Mouse (Mus musculus) forebrain, embryonic 16.5 days (tissue): Measurements from ENCODE around the gene Pik3cb. TPM values are rescaled to one million over a fixed set of nuclear protein-coding genes. Genes with fewer than 3 reads are reported as not detected.

Experiments used
- ATAC-seq: fragments of 200-750 bp; cut with Nextera tagmentation; 2 replicates; pipeline ENCODE4 v1.8.0; 2017; ENCODE audit warnings: mild to moderate bottlenecking, moderate library complexity
- H3K27ac ChIP-seq: fragments of 300-500 bp; sonication (generic); 2 replicates; pipeline ENCODE4 v1.5.1; 2014; ENCODE audit warnings: low read length, control low read depth
- H3K27me3 ChIP-seq: fragments of 300-500 bp; sonication (generic); replicated peaks from 2 replicates; pipeline ENCODE4 v1.6.1; 2014; ENCODE audit warnings: low read length; ENCODE audit not compliant: control insufficient read depth, insufficient read depth
- H3K36me3 ChIP-seq: fragments of 300-500 bp; sonication (generic); 2 replicates; pipeline ENCODE4 v1.6.1; 2014; ENCODE audit not compliant: control insufficient read depth, insufficient read depth
- H3K4me1 ChIP-seq: fragments of 300-500 bp; sonication (generic); replicated peaks from 2 replicates; pipeline ENCODE4 v1.6.1; 2014; ENCODE audit warnings: low read length; ENCODE audit not compliant: control insufficient read depth, insufficient read depth
- H3K4me2 ChIP-seq: fragments of 300-500 bp; sonication (generic); 2 replicates; pipeline ENCODE4 v1.6.1; 2014; ENCODE audit warnings: mild to moderate bottlenecking, low read length, control low read depth
- H3K4me3 ChIP-seq: fragments of 300-500 bp; sonication (generic); replicated peaks from 2 replicates; pipeline ENCODE4 v1.5.1; 2014; ENCODE audit warnings: mild to moderate bottlenecking, low read length, control low read depth
- H3K9ac ChIP-seq: fragments of 300-500 bp; sonication (generic); replicated peaks from 2 replicates; pipeline ENCODE4 v1.6.1; 2014; ENCODE audit warnings: low read depth, low read length, control low read depth
- H3K9me3 ChIP-seq: fragments of 300-500 bp; sonication (generic); 2 replicates; pipeline ENCODE4 v1.6.1; 2016; ENCODE audit warnings: low read length; ENCODE audit not compliant: control insufficient read depth
- WGBS: fragments of 180-500 bp; shearing (Covaris S2); extraction: QIAGEN DNeasy Blood & Tissue Kit; methylation state at CpG from one replicate; pipeline ENCODE4 v1.1.7; 2014; 5-methylcytosine and 5-hydroxymethylcytosine counted together
- polyA plus RNA-seq: library from polyadenylated mRNA; unstranded; fragments of >200 nt; fragmentation: Nextera tagmentation; extraction: Ambion mirVana; gene quantifications from 2 replicates; pipeline ENCODE4 v1.2.1, GENCODE M21; 2015

The Pik3cb gene
- polyA plus RNA-seq, 1 experiment from 2014 or later, result 3.2 TPM

DNA sequence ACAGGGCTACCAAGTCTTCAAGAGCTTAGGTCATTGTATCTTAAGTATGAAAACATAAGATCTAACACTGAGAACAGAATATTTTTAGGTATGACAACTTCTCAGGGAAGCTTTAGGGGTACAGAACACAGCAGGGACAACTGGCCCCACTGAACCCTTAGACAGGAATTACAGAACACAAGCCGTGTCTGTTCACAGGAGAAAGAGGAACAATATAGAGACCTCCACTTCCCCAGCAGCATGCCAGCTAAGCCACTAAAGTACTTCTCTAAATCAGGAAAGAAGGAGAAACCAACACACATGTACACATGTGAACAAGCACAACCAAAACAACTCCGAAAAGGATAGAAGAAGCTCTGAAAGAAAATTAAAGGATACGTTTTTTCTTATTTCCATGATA, 30.8 kb downstream of the Pik3cb start:
- 78% methylated on average over 3 of the region's 3 CpGs for WGBS
- ATAC-seq, result no peak
- Histone ChIP-seq H3K4me1 (peaks cover 16% of the 10 kb centered on the region), H3K9me3 (no peaks in the 10 kb centered on the region), H3K4me3 (no peak overlapping the region), H3K9ac (no peak overlapping the region), H3K4me2 (no peak overlapping the region), H3K27ac (no peak overlapping the region), H3K27me3 (no peaks in the 10 kb centered on the region), H3K36me3 (no peaks in the 10 kb centered on the region)

DNA sequence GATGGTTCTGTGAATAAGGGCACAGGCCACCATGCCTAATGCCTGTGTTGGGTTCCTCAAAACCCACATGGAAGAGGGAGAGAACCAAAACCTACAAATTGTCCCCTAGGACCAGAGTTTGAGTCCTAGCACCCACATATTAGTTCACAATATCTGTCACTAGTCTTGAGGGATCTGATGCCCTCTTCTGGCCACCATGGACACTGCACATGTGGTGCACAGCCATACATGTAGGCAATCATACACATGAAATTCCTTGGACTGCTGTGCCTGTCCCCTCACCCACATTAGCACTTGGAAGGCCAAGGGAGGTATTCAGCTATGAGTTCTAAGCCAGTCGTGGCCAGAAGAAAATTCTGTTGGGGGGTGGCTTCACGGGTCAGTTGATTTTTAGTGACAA, 36.0 kb downstream of the Pik3cb start:
- H3K4me2 ChIP-seq, result no peak overlapping the region
- no peak for ATAC-seq
- H3K36me3 ChIP-seq, result peaks cover 4% of the 10 kb centered on the region; the same call in 1 of the 2 replicates
- no peaks in the 10 kb centered on the region for H3K4me1 ChIP-seq
- no peak overlapping the region for H3K4me3 ChIP-seq
- no peaks in the 10 kb centered on the region for H3K9me3 ChIP-seq
- WGBS, result 94% methylated on average over 2 of the region's 2 CpGs
- no peak overlapping the region for H3K9ac ChIP-seq
- no peaks in the 10 kb centered on the region for H3K27me3 ChIP-seq
- H3K27ac ChIP-seq, result no peak overlapping the region

DNA sequence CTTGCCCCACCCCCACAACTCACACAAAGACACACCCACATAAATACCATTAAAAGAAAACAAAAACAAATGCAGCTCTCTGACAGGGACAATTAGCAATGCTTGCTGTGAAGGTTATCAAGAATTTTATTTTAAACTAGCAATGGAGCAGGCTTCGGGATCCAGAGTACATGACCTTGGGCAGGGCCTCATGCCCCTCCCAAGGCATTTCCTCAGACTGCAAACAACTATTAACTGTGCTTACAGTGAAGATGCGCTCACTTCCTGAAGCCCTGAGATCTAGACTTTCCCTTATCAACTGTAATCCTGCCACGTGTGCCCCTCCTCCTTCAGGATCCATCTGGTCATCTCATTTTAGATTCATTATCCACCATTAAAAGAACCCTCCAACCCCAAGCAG, 36.6 kb downstream of the Pik3cb start:
- Histone ChIP-seq H3K36me3 (peaks cover 4% of the 10 kb centered on the region; the same call in 1 of the 2 replicates), H3K4me3 (no peak overlapping the region), H3K4me1 (no peaks in the 10 kb centered on the region), H3K9ac (no peak overlapping the region), H3K4me2 (no peak overlapping the region), H3K9me3 (no peaks in the 10 kb centered on the region), H3K27me3 (no peaks in the 10 kb centered on the region), H3K27ac (no peak overlapping the region)
- 86% methylated on average over 3 of the region's 3 CpGs for WGBS
- no peak for ATAC-seq

DNA sequence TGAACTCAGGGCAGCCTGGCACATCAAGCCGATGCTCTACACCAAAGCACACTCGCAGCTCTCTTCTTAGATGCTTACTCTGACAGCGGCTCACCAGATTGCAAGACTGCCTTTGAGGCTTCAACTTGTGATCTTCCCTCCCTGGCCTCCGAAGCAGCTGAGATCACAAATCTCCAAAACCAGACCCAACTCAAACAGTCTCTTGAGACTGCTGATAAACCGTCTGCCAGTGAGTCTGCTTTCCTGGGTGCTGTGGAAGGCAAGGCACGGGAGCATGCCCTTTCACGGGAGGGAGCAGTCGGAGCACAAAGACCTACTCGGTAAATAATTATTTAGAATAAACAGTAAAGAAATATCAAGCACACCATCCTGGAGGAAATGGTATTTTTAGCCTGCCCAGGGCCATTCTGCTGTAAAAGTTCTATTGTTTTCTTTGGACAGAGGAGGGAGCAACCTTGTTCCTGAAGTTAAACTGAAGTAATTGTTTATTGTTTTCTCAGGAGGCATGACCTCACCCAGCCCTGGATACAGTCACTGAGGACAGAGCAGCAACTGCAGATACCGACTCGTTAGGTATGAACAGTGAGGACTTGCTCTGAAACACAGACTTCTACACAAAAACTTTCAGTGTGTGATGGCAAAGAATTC, 41.8 kb downstream of the Pik3cb start:
- Histone ChIP-seq H3K4me3 (no peak overlapping the region), H3K27me3 (no peaks in the 10 kb centered on the region), H3K36me3 (0 out of 2 replicates have a peak, but pooled peaks cover 2% of the 10 kb centered on the region), H3K27ac (no peak overlapping the region), H3K4me1 (no peaks in the 10 kb centered on the region), H3K9me3 (no peaks in the 10 kb centered on the region), H3K4me2 (no peak overlapping the region), H3K9ac (no peak overlapping the region)
- 54% methylated on average over 11 of the region's 11 CpGs for WGBS
- ATAC-seq, result no peak

DNA sequence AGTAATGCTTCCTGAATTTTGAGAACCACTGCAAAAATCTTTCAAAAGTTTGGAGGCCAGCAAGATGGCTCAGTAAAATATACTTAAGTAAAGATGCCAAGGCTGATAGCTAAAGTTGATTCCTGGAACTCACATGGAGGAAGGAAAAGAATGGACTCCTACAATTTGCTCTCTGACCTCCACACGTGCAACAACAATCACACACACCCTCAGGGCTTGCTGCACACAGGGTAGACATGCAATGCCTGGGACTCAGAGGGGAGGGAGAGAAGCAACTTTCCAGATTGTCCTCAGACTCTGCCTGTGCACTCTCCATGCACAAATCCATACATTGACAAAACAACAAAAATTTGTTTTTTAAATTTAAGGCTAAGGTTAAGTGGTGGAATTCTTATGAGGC, 42.8 kb downstream of the Pik3cb start:
- H3K36me3 ChIP-seq, result 0 out of 2 replicates have a peak, but pooled peaks cover 2% of the 10 kb centered on the region
- no peak overlapping the region for H3K27ac ChIP-seq
- no peak overlapping the region for H3K9ac ChIP-seq
- no peak for ATAC-seq
- 68% methylated on average over 1 of the region's 1 CpGs for WGBS
- H3K27me3 ChIP-seq, result no peaks in the 10 kb centered on the region
- H3K4me1 ChIP-seq, result no peaks in the 10 kb centered on the region
- H3K9me3 ChIP-seq, result no peaks in the 10 kb centered on the region
- H3K4me3 ChIP-seq, result no peak overlapping the region
- no peak overlapping the region for H3K4me2 ChIP-seq

DNA sequence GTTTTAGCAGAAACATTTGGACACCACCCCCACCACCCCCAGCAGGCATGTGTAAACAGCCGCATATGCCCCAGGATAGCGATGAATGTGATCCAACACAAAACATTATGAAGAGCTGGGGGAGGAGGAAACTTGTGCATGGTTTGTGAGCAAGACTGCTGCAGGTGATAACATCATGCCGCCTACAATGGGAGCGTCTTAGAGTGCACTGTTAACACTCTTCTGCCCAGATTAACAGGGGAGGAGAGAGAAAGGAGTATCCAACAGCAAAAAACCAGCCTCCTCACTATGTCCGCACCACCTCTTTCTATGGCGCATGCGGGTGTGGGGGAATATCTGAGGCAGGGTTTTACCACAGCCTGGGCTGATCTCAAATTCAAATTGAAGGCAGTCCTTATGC, 45.2 kb downstream of the Pik3cb start:
- no peak overlapping the region for H3K27ac ChIP-seq
- 86% methylated on average over 7 of the region's 7 CpGs for WGBS

DNA sequence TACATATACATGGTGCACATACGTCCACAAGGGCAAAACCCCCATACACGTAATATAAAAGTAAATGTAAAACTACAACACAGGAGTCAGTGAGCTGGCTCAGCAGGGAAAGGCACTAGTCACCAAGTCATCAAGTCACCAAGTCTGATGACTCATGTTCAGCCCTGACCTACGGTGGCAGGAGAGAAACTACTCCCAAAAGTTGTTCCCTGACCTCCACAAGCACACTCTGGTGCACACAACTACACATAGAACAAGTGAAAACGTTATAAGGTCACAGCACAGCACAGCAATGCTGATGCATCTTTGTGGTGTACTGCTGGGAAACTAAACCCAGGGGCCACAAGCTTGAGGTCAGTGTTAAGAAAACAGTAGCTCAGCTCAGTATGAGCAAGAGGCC, 49.9 kb downstream of the Pik3cb start:
- no peak overlapping the region for H3K4me2 ChIP-seq
- H3K36me3 ChIP-seq, result no peaks in the 10 kb centered on the region
- no peak overlapping the region for H3K4me3 ChIP-seq
- ATAC-seq, result no peak
- H3K27me3 ChIP-seq, result no peaks in the 10 kb centered on the region
- H3K9me3 ChIP-seq, result no peaks in the 10 kb centered on the region
- no peak overlapping the region for H3K27ac ChIP-seq
- 88% methylated on average over 4 of the region's 4 CpGs for WGBS
- no peak overlapping the region for H3K9ac ChIP-seq
- H3K4me1 ChIP-seq, result 0 out of 2 replicates have a peak, but pooled peaks cover 3% of the 10 kb centered on the region

More for the DNA sequence above, 45.2 kb downstream of the Pik3cb start:
- Histone ChIP-seq H3K36me3 (no peaks in the 10 kb centered on the region), H3K4me3 (no peak overlapping the region), H3K9ac (no peak overlapping the region), H3K27me3 (no peaks in the 10 kb centered on the region), H3K4me2 (no peak overlapping the region), H3K4me1 (no peaks in the 10 kb centered on the region), H3K9me3 (no peaks in the 10 kb centered on the region)
- ATAC-seq, result no peak

DNA sequence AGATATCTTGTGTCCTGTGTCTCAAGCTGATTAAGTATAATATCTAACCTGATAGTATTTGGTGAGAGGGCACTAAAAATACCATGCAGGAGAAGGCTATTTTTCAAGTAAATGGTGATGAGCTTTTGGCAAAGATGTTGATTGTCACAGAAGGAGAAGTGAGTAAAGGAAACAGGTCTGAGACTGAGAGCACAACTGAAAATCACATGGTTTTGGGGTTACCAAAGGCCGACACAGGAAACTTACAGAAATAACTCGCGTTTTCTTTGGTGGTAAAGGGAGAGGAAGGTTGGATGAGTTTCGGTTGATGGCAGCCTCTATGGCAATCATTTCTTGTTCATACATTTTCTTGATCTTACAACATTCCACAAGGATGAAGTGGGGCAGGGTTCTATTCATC, 50.5 kb downstream of the Pik3cb start:
- Histone ChIP-seq H3K4me3 (no peak overlapping the region), H3K27ac (no peak overlapping the region), H3K4me2 (no peak overlapping the region), H3K4me1 (0 out of 2 replicates have a peak, but pooled peaks cover 3% of the 10 kb centered on the region), H3K9me3 (no peaks in the 10 kb centered on the region), H3K36me3 (no peaks in the 10 kb centered on the region), H3K9ac (no peak overlapping the region), H3K27me3 (no peaks in the 10 kb centered on the region)
- WGBS, result 97% methylated on average over 4 of the region's 4 CpGs
- ATAC-seq, result no peak

DNA sequence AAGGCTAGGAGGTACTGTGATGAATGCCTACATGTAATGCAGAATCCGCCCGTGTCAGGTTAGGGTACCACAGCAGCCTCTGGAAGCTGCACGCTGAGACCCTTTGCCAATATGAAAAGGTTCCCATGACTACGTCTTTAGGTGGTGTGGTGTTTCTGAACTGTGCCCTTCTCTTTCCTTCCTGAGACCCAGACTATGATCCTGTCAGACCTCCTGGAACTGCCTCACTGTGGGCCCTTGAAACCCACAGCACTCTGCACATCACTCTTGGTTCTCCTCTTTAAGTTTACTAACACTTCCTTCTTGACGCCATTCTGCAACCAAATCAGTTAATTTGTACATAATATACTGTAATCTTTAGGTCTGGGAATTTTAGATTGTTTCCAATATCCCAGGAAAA, 58.7 kb downstream of the Pik3cb start:
- Histone ChIP-seq H3K9ac (no peak overlapping the region), H3K9me3 (no peaks in the 10 kb centered on the region), H3K36me3 (peaks cover 3% of the 10 kb centered on the region), H3K4me2 (no peak overlapping the region), H3K4me1 (no peaks in the 10 kb centered on the region), H3K27ac (no peak overlapping the region), H3K27me3 (no peaks in the 10 kb centered on the region), H3K4me3 (no peak overlapping the region)
- no peak for ATAC-seq
- WGBS, result 97% methylated on average over 5 of the region's 5 CpGs

DNA sequence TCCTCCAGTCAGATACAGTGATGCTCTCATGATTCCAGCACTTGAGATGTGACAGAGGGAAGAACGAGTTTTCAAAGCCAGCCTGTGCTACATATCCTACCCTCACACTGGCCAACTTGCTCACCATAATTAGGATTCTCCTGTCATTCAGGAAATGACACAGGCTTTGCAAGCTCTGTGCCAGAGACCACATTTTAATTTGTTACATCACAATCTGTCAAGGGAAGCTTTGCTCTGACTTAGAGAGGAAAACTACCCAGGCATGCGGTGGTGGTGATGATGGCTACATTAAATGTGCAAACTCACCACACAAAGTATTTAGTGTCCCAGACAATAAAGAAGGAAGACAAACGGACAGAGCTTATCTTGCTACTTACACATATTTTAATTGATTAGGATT, 59.1 kb downstream of the Pik3cb start:
- Histone ChIP-seq H3K9ac (no peak overlapping the region), H3K27me3 (no peaks in the 10 kb centered on the region), H3K4me3 (no peak overlapping the region), H3K36me3 (peaks cover 3% of the 10 kb centered on the region), H3K4me2 (no peak overlapping the region), H3K9me3 (no peaks in the 10 kb centered on the region), H3K27ac (no peak overlapping the region), H3K4me1 (no peaks in the 10 kb centered on the region)
- WGBS, result 86% methylated on average over 3 of the region's 3 CpGs
- ATAC-seq, result no peak
